Mouse (Mus musculus) heart, embryonic 12.5 days (tissue): Measurements from ENCODE around the gene Afap1l2. TPM values are rescaled to one million over a fixed set of nuclear protein-coding genes. Genes with fewer than 3 reads are reported as not detected.

ENCODE experiments used
- ATAC-seq: fragments of 200-750 bp; cut with Nextera tagmentation; 2 replicates; pipeline ENCODE4 v1.8.0; 2017; ENCODE audit warnings: moderate TSS enrichment, moderate library complexity; ENCODE audit not compliant: insufficient number of reproducible peaks, low FRiP score
- H3K27ac ChIP-seq: fragments of 300-500 bp; sonication (generic); 2 replicates; pipeline ENCODE4 v1.5.1; 2016; ENCODE audit warnings: mild to moderate bottlenecking, moderate library complexity; ENCODE audit not compliant: poor library complexity, severe bottlenecking
- H3K27me3 ChIP-seq: fragments of 300-500 bp; sonication (generic); replicated peaks from 2 replicates; pipeline ENCODE4 v1.6.1; 2016; ENCODE audit warnings: mild to moderate bottlenecking, moderate library complexity
- H3K36me3 ChIP-seq: fragments of 300-500 bp; sonication (generic); 2 replicates; pipeline ENCODE4 v1.6.1; 2016; ENCODE audit warnings: mild to moderate bottlenecking, moderate library complexity
- H3K4me1 ChIP-seq: fragments of 300-500 bp; sonication (generic); replicated peaks from 2 replicates; pipeline ENCODE4 v1.6.1; 2016; ENCODE audit warnings: mild to moderate bottlenecking
- H3K4me2 ChIP-seq: fragments of 300-500 bp; sonication (generic); 2 replicates; pipeline ENCODE4 v1.6.1; 2016; ENCODE audit warnings: mild to moderate bottlenecking, moderate library complexity
- H3K4me3 ChIP-seq: fragments of 300-500 bp; sonication (generic); 2 replicates; pipeline ENCODE4 v1.5.1; 2016; ENCODE audit warnings: mild to moderate bottlenecking
- H3K9ac ChIP-seq: fragments of 300-500 bp; sonication (generic); 2 replicates; pipeline ENCODE4 v1.6.1; 2016; ENCODE audit warnings: mild to moderate bottlenecking, moderate library complexity
- H3K9me3 ChIP-seq: fragments of 300-500 bp; sonication (generic); replicated peaks from 2 replicates; pipeline ENCODE4 v1.6.1; 2016; ENCODE audit warnings: mild to moderate bottlenecking, moderate library complexity
- WGBS: fragments of 180-500 bp; shearing (Covaris S2); methylation state at CpG from one replicate; pipeline ENCODE4 v1.1.7; 2016; 5-methylcytosine and 5-hydroxymethylcytosine counted together
- polyA plus RNA-seq: library from polyadenylated mRNA; unstranded; fragments of >200 nt; fragmentation: Nextera tagmentation; extraction: Ambion mirVana; gene quantifications from 2 replicates; pipeline ENCODE4 v1.2.1, GENCODE M21; 2016

Afap1l2 gene
- 0.92 and 1.1 TPM in 2 replicates for polyA plus RNA-seq

DNA sequence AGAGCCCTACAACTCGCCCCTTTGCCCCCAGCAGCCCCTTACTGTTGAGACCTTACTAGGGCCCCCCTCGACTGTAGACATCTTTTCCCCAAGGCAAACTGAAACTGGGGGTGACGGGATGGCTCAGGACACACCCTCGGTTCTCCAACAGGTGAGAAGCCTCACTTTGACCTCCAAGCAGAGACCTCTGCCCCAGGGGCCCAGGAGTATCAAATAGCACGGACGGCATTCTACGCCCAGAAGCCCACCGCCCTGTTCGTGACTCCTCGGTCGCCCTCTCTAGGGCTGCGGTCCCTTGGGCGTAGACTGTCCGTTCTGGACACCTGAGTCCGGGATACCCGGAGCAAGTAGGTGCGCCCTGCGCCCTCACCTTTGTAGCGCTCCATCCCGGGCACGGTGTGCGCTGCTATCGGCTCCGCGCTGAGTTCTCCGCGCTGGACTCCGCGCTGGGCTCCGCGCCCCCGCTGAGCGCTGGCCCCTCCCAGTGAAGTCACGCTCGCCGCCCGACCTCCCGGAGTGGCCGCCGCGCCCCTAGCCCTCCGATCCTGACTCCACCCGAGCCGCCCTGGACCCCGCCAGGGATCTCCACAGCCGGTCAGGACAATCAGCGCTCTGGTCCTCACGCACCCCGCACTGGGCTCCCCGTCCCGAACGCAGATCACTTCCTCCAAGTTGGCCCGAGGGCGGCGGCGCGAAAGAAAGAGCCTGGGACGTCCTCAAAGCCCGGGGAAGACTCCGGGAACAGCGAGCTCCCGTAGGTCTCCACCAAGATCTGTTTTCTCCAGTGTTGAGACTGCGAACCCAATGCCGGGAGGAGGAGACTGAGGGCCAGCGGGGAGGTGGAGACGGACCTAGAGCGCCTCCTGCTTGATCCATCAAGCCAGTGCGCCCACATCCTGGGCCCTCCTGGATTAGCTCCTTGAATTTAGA lies at the start of gene Afap1l2:
TSS of gene Afap1l2 (minus strand) at position 448 of the 930 bp plus-strand sequence.
- H3K27me3 ChIP-seq, result peaks cover 52% of the 10 kb centered on the region
- H3K9ac ChIP-seq, result peak within 1 kb of the TSS; percentile 53
- H3K4me1 ChIP-seq, result peaks cover 9% of the 10 kb centered on the region; the same call in 1 of the 2 replicates
- ATAC-seq, result peak; percentile 60
- peak within 1 kb of the TSS; percentile 88 for H3K4me2 ChIP-seq
- no peak within 1 kb of the TSS for H3K27ac ChIP-seq
- H3K36me3 ChIP-seq, result no peaks in the 10 kb centered on the region
- 3% methylated on average over 68 of the region's 68 CpGs for WGBS
- no peaks in the 10 kb centered on the region for H3K9me3 ChIP-seq
- H3K4me3 ChIP-seq, result peak within 1 kb of the TSS; percentile 53

DNA sequence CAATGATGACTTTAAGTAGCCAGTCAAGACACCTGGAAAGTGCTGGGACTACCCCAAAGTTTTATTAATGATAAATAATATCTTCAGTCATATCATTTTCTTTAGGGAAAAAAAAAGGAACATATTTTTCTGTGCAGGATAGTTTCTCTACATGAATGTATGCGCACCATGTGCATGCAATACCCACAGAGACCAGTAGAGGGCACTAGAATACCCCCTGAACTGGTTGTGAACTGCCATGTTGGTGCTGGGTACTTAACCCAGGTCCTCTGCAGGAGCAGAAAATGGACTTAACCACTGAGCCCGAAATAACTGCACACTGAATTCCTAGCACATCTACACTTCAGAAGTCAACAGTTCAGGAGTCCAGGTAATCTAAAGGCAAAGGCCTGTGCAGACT lies 49.5 kb upstream of the Afap1l2 start:
- 95% methylated on average over 2 of the region's 2 CpGs for WGBS
- ATAC-seq, result no peak
- Histone ChIP-seq H3K4me1 (no peaks in the 10 kb centered on the region), H3K4me3 (no peak overlapping the region), H3K9ac (no peak overlapping the region), H3K27me3 (no peaks in the 10 kb centered on the region), H3K9me3 (peaks cover 6% of the 10 kb centered on the region), H3K4me2 (no peak overlapping the region), H3K36me3 (peaks cover 59% of the 10 kb centered on the region), H3K27ac (no peak overlapping the region)

DNA sequence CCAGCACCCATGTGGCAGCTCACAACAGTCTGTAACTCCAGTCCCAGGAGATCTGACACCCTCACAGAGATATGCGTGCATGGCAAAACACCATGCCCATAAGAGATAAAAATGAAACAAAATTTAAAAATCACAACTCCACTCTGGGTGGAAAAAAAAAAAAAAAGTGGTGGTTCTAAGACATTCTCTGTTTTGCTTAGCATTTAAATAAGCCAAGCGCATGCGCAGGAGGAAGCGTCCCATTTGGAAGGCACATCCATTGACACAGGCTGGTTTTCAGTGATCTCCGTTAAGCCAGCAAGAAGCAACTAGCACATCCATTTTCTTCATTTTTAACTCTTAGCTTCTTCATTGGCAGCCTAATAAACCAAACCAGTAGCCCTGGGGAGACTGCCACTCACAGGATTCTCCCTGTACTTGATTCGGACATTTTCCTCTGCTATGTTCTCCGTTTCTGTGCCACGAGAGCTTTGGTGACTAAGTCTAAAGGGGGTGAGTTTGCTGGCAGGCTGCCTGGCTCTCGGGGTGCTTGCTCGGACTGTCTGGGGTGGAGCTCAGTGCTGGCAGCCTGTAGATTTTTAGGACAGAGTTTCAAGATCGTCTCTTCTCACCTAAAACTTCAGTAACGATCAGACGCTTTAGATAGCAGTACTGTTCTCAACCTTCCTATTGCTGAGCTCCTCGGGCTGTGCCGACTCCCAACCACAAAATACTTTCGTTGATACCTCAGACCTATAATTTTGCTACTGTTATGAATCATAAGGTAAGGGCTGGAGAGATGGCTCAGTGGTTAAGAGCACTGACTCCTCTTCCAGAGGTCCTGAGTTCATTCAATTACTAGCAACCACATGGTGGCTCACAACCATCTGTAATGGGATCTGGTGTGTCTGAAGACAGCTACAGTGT lies 47.4 kb upstream of the Afap1l2 start:
- H3K4me2 ChIP-seq, result no peak overlapping the region
- H3K27ac ChIP-seq, result no peak overlapping the region
- no peak for ATAC-seq
- H3K27me3 ChIP-seq, result no peaks in the 10 kb centered on the region
- H3K9ac ChIP-seq, result no peak overlapping the region
- H3K4me3 ChIP-seq, result no peak overlapping the region
- H3K4me1 ChIP-seq, result no peaks in the 10 kb centered on the region
- WGBS, result 90% methylated on average over 16 of the region's 16 CpGs
- H3K9me3 ChIP-seq, result peaks cover 6% of the 10 kb centered on the region
- peaks cover 48% of the 10 kb centered on the region for H3K36me3 ChIP-seq

DNA sequence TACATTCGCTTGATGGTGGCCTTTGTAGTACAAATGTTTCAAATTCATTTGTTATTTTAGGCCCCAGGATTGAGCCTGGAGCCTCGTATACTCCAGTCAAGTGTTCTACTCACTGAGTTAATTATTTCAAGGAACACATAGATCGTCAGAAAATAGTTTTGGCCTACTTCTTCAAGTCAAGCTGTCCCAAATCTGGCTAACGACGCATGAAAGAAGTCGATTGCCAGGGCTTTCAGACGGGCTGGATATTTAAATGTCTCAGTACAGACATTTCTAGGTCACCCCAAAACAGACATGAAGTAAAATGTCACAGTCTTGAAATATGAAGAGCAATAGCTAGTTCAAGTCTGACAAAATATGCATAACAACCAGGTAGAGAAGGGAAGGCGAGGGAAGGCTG lies 44.9 kb upstream of the Afap1l2 start:
- no peak overlapping the region for H3K27ac ChIP-seq
- 83% methylated on average over 8 of the region's 8 CpGs for WGBS
- H3K9ac ChIP-seq, result no peak overlapping the region
- no peak overlapping the region for H3K4me2 ChIP-seq
- no peaks in the 10 kb centered on the region for H3K27me3 ChIP-seq
- ATAC-seq, result no peak
- H3K36me3 ChIP-seq, result peaks cover 30% of the 10 kb centered on the region
- peaks cover 5% of the 10 kb centered on the region for H3K9me3 ChIP-seq
- H3K4me1 ChIP-seq, result no peaks in the 10 kb centered on the region
- no peak overlapping the region for H3K4me3 ChIP-seq

DNA sequence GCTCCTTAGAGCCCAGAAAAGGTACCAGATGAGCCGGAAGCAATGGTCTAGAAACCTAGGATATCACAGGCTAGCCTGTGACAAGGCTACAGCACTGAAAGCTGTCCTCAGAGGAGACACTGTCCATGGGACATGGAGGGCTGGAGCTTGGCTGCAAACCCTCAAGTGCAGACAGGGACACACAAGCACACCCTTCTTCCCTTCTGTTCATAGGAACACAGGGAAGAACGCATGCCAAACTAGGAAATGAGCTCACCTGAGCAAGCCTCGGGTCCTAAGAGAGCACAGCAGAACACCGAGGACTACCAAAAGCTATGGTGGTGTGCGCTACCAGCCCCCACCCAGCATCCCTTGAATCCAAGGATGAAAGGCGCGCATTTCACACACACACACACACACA lies 44.0 kb upstream of the Afap1l2 start:
- Histone ChIP-seq H3K4me1 (no peaks in the 10 kb centered on the region), H3K9me3 (no peaks in the 10 kb centered on the region), H3K4me2 (no peak overlapping the region), H3K9ac (no peak overlapping the region), H3K36me3 (peaks cover 26% of the 10 kb centered on the region), H3K27ac (no peak overlapping the region), H3K27me3 (no peaks in the 10 kb centered on the region), H3K4me3 (no peak overlapping the region)
- ATAC-seq, result no peak
- WGBS, result 91% methylated on average over 7 of the region's 7 CpGs

DNA sequence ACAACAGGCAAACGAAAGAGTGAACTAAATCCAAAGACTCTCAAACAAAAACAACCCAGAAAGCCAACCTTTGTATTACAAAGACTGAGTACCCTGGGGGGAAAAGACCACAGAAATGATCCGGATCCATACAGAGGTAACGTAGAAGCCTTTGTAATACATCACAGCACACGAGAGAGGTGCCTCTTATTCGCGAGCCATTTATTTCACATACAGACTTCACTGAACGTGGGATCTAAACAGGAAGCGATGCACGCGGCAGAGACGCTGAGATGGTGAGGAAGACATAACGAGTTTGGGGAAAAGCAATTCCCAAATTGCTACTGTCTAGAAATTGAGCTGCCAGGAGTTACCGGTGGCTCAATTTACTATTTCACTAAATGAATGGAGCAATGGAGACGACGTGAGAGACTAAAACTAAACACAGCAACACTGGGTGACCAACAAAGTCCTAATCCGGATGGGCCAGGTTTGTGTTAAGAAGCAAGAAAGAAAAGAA lies 41.6 kb upstream of the Afap1l2 start:
- 80% methylated on average over 16 of the region's 16 CpGs for WGBS
- Histone ChIP-seq H3K27ac (no peak overlapping the region), H3K9ac (no peak overlapping the region), H3K4me3 (no peak overlapping the region), H3K9me3 (no peaks in the 10 kb centered on the region), H3K4me2 (no peak overlapping the region), H3K4me1 (no peaks in the 10 kb centered on the region), H3K36me3 (peaks cover 30% of the 10 kb centered on the region), H3K27me3 (no peaks in the 10 kb centered on the region)
- no peak for ATAC-seq

DNA sequence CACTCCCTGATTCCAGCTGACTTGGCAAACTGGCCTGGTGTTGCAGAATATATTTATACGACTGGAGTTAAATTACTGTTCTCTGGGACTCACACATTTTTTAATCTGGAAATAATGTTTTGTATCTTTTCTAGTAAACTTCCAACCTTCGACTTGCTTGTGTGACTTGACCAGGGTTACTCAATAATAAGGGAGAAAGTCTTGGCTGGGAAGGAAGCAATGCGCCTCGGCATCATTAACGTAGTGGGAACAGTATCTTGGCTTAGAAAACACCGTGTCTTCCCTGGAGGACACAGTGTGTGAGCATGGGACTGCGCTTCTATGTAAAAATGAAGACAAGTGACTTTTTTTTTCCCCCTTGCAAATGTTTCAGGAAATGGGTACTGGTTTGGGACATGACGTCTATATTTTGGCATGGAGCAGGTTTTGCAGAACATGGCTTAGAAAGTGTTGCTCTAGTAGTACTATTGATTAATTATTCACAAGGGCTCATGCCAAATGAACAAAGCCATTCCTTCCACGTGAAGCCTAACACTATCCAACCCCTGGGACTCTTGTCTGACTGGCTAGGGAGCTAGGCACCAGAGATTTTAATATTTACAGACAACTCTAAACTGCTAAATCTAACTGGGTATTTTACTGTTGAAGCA lies 39.8 kb upstream of the Afap1l2 start:
- ATAC-seq, result no peak
- H3K4me1 ChIP-seq, result no peaks in the 10 kb centered on the region
- no peak overlapping the region for H3K9ac ChIP-seq
- no peak overlapping the region for H3K4me3 ChIP-seq
- H3K27ac ChIP-seq, result no peak overlapping the region
- no peaks in the 10 kb centered on the region for H3K27me3 ChIP-seq
- no peaks in the 10 kb centered on the region for H3K9me3 ChIP-seq
- no peak overlapping the region for H3K4me2 ChIP-seq
- 87% methylated on average over 9 of the region's 9 CpGs for WGBS
- H3K36me3 ChIP-seq, result peaks cover 46% of the 10 kb centered on the region

DNA sequence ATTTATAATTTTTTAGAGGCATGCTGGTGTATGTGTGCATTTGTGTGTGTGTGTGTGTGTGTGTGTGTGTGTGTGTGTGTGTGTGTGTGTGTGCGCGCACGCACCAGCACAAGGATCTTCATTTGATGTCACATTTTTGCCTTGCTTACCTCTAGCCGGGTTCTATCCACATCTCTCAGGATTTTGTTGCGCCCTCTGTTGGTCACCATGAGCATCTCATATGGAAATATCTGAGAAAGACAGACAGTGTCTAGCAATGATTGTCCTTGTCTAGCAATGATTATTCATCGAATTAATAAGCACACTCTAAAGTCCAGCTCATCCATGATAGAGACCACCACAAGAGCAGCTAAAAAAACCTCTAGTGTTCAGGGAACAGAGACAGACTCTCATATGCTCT lies 31.2 kb upstream of the Afap1l2 start:
- H3K27me3 ChIP-seq, result no peaks in the 10 kb centered on the region
- H3K4me2 ChIP-seq, result no peak overlapping the region
- no peak for ATAC-seq
- 72% methylated on average over 6 of the region's 6 CpGs for WGBS
- H3K4me1 ChIP-seq, result no peaks in the 10 kb centered on the region
- no peak overlapping the region for H3K9ac ChIP-seq
- H3K36me3 ChIP-seq, result peaks cover 86% of the 10 kb centered on the region
- H3K27ac ChIP-seq, result no peak overlapping the region
- H3K9me3 ChIP-seq, result no peaks in the 10 kb centered on the region
- no peak overlapping the region for H3K4me3 ChIP-seq

DNA sequence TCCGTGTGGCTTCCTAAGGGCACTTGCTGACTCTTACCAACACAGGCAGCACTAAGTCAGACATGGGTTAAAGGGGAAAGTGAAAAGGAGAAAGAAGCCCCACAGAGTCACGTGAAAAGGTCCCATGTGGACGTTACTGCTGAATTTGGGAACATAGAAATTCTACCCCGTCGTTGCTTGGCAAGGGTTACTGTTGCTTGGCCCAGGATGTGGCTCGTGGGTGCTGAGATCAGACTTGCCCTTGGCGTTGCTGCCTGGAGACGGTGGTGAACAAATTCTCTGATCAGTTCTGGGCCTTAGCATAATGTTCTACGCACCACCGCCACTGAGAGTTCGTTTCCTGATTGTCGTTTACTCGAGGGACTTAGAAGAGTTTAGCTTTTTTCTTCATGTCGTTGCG lies 28.8 kb upstream of the Afap1l2 start:
- H3K36me3 ChIP-seq, result peaks cover 65% of the 10 kb centered on the region
- no peaks in the 10 kb centered on the region for H3K9me3 ChIP-seq
- no peak overlapping the region for H3K9ac ChIP-seq
- no peak overlapping the region for H3K27ac ChIP-seq
- no peak overlapping the region for H3K4me3 ChIP-seq
- ATAC-seq, result no peak
- no peaks in the 10 kb centered on the region for H3K4me1 ChIP-seq
- WGBS, result 89% methylated on average over 15 of the region's 15 CpGs
- H3K4me2 ChIP-seq, result no peak overlapping the region
- no peaks in the 10 kb centered on the region for H3K27me3 ChIP-seq

DNA sequence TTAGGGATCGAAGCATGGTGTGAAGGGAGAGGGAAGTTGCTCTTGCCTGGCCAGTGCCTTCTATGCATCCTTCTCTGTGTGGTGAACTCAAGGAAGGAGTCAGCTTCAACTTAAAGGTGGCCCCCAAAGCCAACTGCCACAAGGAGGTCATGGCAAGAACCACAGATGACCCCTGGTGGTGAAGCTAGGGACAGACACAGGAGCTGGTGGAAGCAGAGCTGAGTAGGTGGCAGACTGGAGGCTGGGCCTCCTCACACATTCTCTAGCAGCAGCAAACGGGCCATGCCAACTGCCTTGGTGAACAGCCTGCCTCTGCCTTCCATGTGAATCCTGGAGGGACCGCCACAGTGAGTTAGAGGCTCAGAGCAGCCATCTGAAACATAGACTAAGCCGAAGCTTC lies 23.6 kb upstream of the Afap1l2 start:
- H3K27me3 ChIP-seq, result no peaks in the 10 kb centered on the region
- no peak overlapping the region for H3K4me3 ChIP-seq
- no peak overlapping the region for H3K4me2 ChIP-seq
- H3K36me3 ChIP-seq, result peaks cover 14% of the 10 kb centered on the region
- WGBS, result 53% methylated on average over 4 of the region's 4 CpGs
- peaks cover 3% of the 10 kb centered on the region; the same call in 1 of the 2 replicates for H3K4me1 ChIP-seq
- H3K9me3 ChIP-seq, result peaks cover 4% of the 10 kb centered on the region
- no peak overlapping the region for H3K9ac ChIP-seq
- no peak overlapping the region for H3K27ac ChIP-seq
- ATAC-seq, result no peak
